Mouse (Mus musculus): ENCODE results near the gene Slc36a3.

- TF ChIP-seq POLR2A (IDR thresholded peaks at IDR 0.05; ENCODE audit: borderline replicate concordance, control insufficient read depth, low read depth, low read length) (no peak), CTCF (IDR thresholded peaks at IDR 0.05; ENCODE audit: control insufficient read depth, insufficient read depth, low read length) (no peak)
Observed at GRCm38 (mm10) chr11:55184733-55185291, 33.3 kb upstream of the Slc36a3 start, which contains the start of gene Slc36a2.

Measured in bone marrow, adult 2 months (tissue).